Mouse (Mus musculus): ENCODE data around the gene Tmem246. TPM values are rescaled to one million over a fixed set of nuclear protein-coding genes. Genes with fewer than 3 reads are reported as not detected.
A peak's percentile ranks its signal among the peaks of the same experiment; 100 is the strongest.

Tmem246 gene
- polyA plus RNA-seq, 1 experiment from 2014 or later, result 62.6 TPM

GRCm38 (mm10) chr4:49567613-49568012 is 30.1 kb downstream of the Tmem246 start:
- Histone ChIP-seq H3K27ac (replicated peaks) (no peak overlapping the region), H3K36me3 (ENCODE audit: control insufficient read depth, insufficient read depth, low read length) (no peaks in the 10 kb centered on the region), H3K9me3 (ENCODE audit: control insufficient read depth, low read length) (no peaks in the 10 kb centered on the region), H3K4me3 (ENCODE audit: low read depth, low read length) (no peak overlapping the region), H3K27me3 (ENCODE audit: control insufficient read depth, insufficient read depth, low read length) (no peaks in the 10 kb centered on the region), H3K9ac (ENCODE audit: low read length) (no peak overlapping the region), H3K4me2 (replicated peaks; ENCODE audit: low read depth) (no peak overlapping the region), H3K4me1 (replicated peaks; ENCODE audit: control insufficient read depth, insufficient read depth) (no peaks in the 10 kb centered on the region)
- WGBS, result 27% methylated on average over 3 of the region's 3 CpGs
- ATAC-seq (ENCODE audit: low FRiP score, low TSS enrichment) (peak; percentile 75; the same call in 1 of the 2 replicates), DNase-seq (ENCODE audit: low spot score) (peak; percentile 46)
- TF ChIP-seq EP300 (optimal IDR thresholded peaks at IDR 0.05), result no peak
- peak; percentile 95 for TF ChIP-seq CTCF (IDR thresholded peaks at IDR 0.05; ENCODE audit: low read depth)

GRCm38 (mm10) chr4:49559915-49560772 is 37.5 kb downstream of the Tmem246 start:
- no peaks in the 10 kb centered on the region for H3K36me3 ChIP-seq (ENCODE audit: control insufficient read depth, insufficient read depth, low read length)
- H3K4me2 ChIP-seq (replicated peaks; ENCODE audit: low read depth), result no peak overlapping the region
- no peak for TF ChIP-seq EP300 (optimal IDR thresholded peaks at IDR 0.05)
- DNase-seq (ENCODE audit: low spot score) (peak; percentile 32), ATAC-seq (ENCODE audit: low FRiP score, low TSS enrichment) (peak; percentile 53; the same call in 1 of the 2 replicates)
- H3K4me3 ChIP-seq (ENCODE audit: low read depth, low read length), result no peak overlapping the region
- H3K4me1 ChIP-seq (replicated peaks; ENCODE audit: control insufficient read depth, insufficient read depth), result no peaks in the 10 kb centered on the region
- H3K27ac ChIP-seq (replicated peaks), result no peak overlapping the region
- no peaks in the 10 kb centered on the region for H3K27me3 ChIP-seq (ENCODE audit: control insufficient read depth, insufficient read depth, low read length)
- no peaks in the 10 kb centered on the region for H3K9me3 ChIP-seq (ENCODE audit: control insufficient read depth, low read length)
- 60% methylated on average over 20 of the region's 20 CpGs for WGBS
- H3K9ac ChIP-seq (ENCODE audit: low read length), result no peak overlapping the region

GRCm38 (mm10) chr4:49558181-49558580 is 39.5 kb downstream of the Tmem246 start:
- no peak overlapping the region for H3K4me2 ChIP-seq (replicated peaks; ENCODE audit: low read depth)
- no peaks in the 10 kb centered on the region for H3K4me1 ChIP-seq (replicated peaks; ENCODE audit: control insufficient read depth, insufficient read depth)
- no peaks in the 10 kb centered on the region for H3K36me3 ChIP-seq (ENCODE audit: control insufficient read depth, insufficient read depth, low read length)
- H3K4me3 ChIP-seq (ENCODE audit: low read depth, low read length), result no peak overlapping the region
- no peak for TF ChIP-seq CTCF (IDR thresholded peaks at IDR 0.05; ENCODE audit: low read depth)
- no peak for TF ChIP-seq EP300 (optimal IDR thresholded peaks at IDR 0.05)
- no peak for ATAC-seq (ENCODE audit: low FRiP score, low TSS enrichment)
- no peaks in the 10 kb centered on the region for H3K27me3 ChIP-seq (ENCODE audit: control insufficient read depth, insufficient read depth, low read length)
- 58% methylated on average over 2 of the region's 2 CpGs for WGBS
- no peaks in the 10 kb centered on the region for H3K9me3 ChIP-seq (ENCODE audit: control insufficient read depth, low read length)
- no peak overlapping the region for H3K9ac ChIP-seq (ENCODE audit: low read length)
- no peak for DNase-seq (ENCODE audit: low spot score)
- H3K27ac ChIP-seq (replicated peaks), result no peak overlapping the region

GRCm38 (mm10) chr4:49557375-49557774 is 40.3 kb downstream of the Tmem246 start:
- no peak for DNase-seq (ENCODE audit: low spot score)

GRCm38 (mm10) chr4:49553380-49553779 is 44.3 kb downstream of the Tmem246 start:
- Histone ChIP-seq H3K4me1 (replicated peaks; ENCODE audit: control insufficient read depth, insufficient read depth) (no peaks in the 10 kb centered on the region), H3K4me3 (ENCODE audit: low read depth, low read length) (no peak overlapping the region), H3K9me3 (ENCODE audit: control insufficient read depth, low read length) (no peaks in the 10 kb centered on the region), H3K4me2 (replicated peaks; ENCODE audit: low read depth) (no peak overlapping the region), H3K9ac (ENCODE audit: low read length) (no peak overlapping the region), H3K36me3 (ENCODE audit: control insufficient read depth, insufficient read depth, low read length) (no peaks in the 10 kb centered on the region), H3K27ac (replicated peaks) (no peak overlapping the region), H3K27me3 (ENCODE audit: control insufficient read depth, insufficient read depth, low read length) (no peaks in the 10 kb centered on the region)
- 81% methylated on average over 5 of the region's 5 CpGs for WGBS
- DNase-seq (ENCODE audit: low spot score), result no peak
- TF ChIP-seq CTCF (IDR thresholded peaks at IDR 0.05; ENCODE audit: low read depth) (no peak), EP300 (optimal IDR thresholded peaks at IDR 0.05) (no peak)
- ATAC-seq (ENCODE audit: low FRiP score, low TSS enrichment), result no peak

More at GRCm38 (mm10) chr4:49557375-49557774, 40.3 kb downstream of the Tmem246 start:
- Histone ChIP-seq H3K36me3 (ENCODE audit: control insufficient read depth, insufficient read depth, low read length) (no peaks in the 10 kb centered on the region), H3K4me1 (replicated peaks; ENCODE audit: control insufficient read depth, insufficient read depth) (no peaks in the 10 kb centered on the region), H3K27ac (replicated peaks) (no peak overlapping the region), H3K4me3 (ENCODE audit: low read depth, low read length) (no peak overlapping the region), H3K9me3 (ENCODE audit: control insufficient read depth, low read length) (no peaks in the 10 kb centered on the region), H3K4me2 (replicated peaks; ENCODE audit: low read depth) (no peak overlapping the region), H3K27me3 (ENCODE audit: control insufficient read depth, insufficient read depth, low read length) (no peaks in the 10 kb centered on the region), H3K9ac (ENCODE audit: low read length) (no peak overlapping the region)
- TF ChIP-seq EP300 (optimal IDR thresholded peaks at IDR 0.05) (no peak), CTCF (IDR thresholded peaks at IDR 0.05; ENCODE audit: low read depth) (no peak)
- ATAC-seq (ENCODE audit: low FRiP score, low TSS enrichment), result no peak
- WGBS, result 97% methylated on average over 7 of the region's 7 CpGs

- Histone ChIP-seq H3K4me2 (replicated peaks; ENCODE audit: low read depth) (no peak within 1 kb of the TSS), H3K4me1 (replicated peaks; ENCODE audit: control insufficient read depth, insufficient read depth) (no peaks in the 10 kb centered on the region), H3K9ac (ENCODE audit: low read length) (no peak within 1 kb of the TSS), H3K36me3 (ENCODE audit: control insufficient read depth, insufficient read depth, low read length) (no peaks in the 10 kb centered on the region), H3K9me3 (ENCODE audit: control insufficient read depth, low read length) (no peaks in the 10 kb centered on the region), H3K4me3 (ENCODE audit: low read depth, low read length) (no peak within 1 kb of the TSS), H3K27ac (replicated peaks) (no peak within 1 kb of the TSS), H3K27me3 (ENCODE audit: control insufficient read depth, insufficient read depth, low read length) (no peaks in the 10 kb centered on the region)
- TF ChIP-seq EP300 (optimal IDR thresholded peaks at IDR 0.05), result no peak
- no peak for TF ChIP-seq CTCF (IDR thresholded peaks at IDR 0.05; ENCODE audit: low read depth)
- ATAC-seq (ENCODE audit: low FRiP score, low TSS enrichment), result peak; percentile 76
- no peak for DNase-seq (ENCODE audit: low spot score)
- WGBS, result 28% methylated on average over 3 of the region's 3 CpGs
Measured at GRCm38 (mm10) chr4:49549383-49549782, 48.3 kb downstream of the Tmem246 start, which contains the start of gene Aldob. Gene Aldob, minus strand, starts transcription at chr4:49549546.
